Mouse (Mus musculus) liver, postnatal 0 days (tissue): ENCODE results near the gene Cerkl.

Experiments
- CTCF ChIP-seq: sonication (generic); IDR thresholded peaks from 2 replicates; pipeline ENCODE4 v1.5.1; 2016; ENCODE audit warnings: antibody characterized with exemption, low read depth
- EP300 ChIP-seq: IDR thresholded peaks from 2 replicates; pipeline ENCODE4 v1.6.1; 2016; ENCODE audit warnings: antibody characterized with exemption, low read depth, mild to moderate bottlenecking

DNA sequence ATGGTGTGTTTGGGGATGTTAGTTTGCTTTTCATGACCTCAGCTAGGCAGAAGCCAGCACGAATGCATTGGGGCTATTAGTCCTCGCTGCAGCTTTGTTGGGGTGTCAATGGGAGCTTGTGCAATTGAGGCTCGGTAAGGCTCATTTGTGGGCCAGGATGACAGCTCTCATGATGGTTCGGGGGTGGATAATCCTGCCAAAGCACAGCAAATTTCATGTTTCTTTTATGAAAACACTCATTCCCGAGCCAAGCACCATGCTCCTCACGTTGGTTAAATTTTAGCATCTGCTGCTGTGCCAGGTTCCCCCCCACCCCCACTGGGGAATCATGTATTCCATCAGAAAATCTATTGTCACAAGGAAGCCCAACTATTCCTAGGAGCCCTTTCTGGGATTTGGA is 164.2 kb downstream of the Cerkl start:
- TF ChIP-seq CTCF (no peak), EP300 (no peak)
